Mouse (Mus musculus): ENCODE measurements around the gene Mcpt9.
"Not testable (repeated sequence)": the region's sequence is repeated elsewhere in the genome, so short reads cannot be mapped to it uniquely, and the experiment has no call there.

DNA sequence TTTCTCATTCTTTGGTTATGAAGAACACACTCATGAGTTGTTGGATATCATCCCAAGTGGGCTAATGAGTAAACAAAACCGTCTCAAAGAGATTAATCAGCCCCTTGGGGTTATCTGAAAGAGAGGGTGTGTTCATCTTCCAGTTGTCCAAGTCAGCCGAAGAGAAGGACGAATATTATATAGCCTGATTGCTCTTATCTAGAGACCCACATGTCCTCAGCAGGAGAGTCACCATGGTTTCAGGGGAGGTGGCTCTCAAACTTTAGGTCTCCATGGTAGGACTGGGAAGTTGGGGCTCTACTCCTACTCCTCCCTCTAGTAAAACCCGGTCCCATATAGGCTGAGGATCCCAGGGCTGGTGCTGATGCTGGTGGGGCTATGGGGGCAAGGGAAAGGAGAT, 9.0 kb downstream of the Mcpt9 start:
- not testable (repeated sequence) for TF ChIP-seq POLR2A (IDR thresholded peaks at IDR 0.05; ENCODE audit: extremely low read depth, insufficient read depth, low read length); CTCF (IDR thresholded peaks at IDR 0.05; ENCODE audit: low read depth, low read length)

Data from liver, adult 2 months (tissue).